Mouse (Mus musculus): ENCODE data around the gene Taz.

DNA sequence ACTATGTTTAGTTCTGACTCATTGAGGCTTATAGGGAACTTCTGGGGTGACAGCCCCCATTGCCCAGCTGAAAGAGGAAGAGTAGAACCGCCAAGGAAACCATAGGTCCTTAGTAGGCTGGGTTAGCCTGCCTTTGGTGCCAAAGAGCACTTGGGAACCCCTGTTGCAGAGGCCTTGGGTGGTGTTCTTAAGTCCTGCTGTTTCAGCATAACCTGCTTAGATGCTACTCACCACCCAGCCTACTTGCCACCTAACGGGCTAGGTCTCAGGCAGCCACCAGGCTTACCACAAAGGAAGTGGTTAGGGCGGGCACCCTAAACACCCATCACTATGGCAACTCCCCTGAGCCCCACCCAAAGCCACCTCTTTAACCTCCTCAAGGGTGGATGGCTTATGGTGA is 37.9 kb upstream of the Taz start:
- no peak for TF ChIP-seq POLR2A (IDR thresholded peaks at IDR 0.05; ENCODE audit: borderline replicate concordance, extremely low read depth, insufficient read depth, insufficient read length, poor library complexity, severe bottlenecking)
- no peak for TF ChIP-seq CTCF (IDR thresholded peaks at IDR 0.05; ENCODE audit: borderline replicate concordance, extremely low read depth, insufficient read depth, insufficient read length)
